Mouse (Mus musculus) leukemia stem cell, adult 10-12 weeks (primary cell): Measurements from ENCODE around the gene Vmn1r70. TPM values are rescaled to one million over a fixed set of nuclear protein-coding genes. Genes with fewer than 3 reads are reported as not detected.

Experiments
- polyA plus RNA-seq: library from polyadenylated mRNA; stranded (reverse); fragments of >175 nt; gene quantifications from 2 replicates; pipeline ENCODE4 v1.2.3, GENCODE M21; 2012; ENCODE audit warnings: low replicate concordance

Vmn1r70 gene
- polyA plus RNA-seq: not detected in 2 replicates

DNA sequence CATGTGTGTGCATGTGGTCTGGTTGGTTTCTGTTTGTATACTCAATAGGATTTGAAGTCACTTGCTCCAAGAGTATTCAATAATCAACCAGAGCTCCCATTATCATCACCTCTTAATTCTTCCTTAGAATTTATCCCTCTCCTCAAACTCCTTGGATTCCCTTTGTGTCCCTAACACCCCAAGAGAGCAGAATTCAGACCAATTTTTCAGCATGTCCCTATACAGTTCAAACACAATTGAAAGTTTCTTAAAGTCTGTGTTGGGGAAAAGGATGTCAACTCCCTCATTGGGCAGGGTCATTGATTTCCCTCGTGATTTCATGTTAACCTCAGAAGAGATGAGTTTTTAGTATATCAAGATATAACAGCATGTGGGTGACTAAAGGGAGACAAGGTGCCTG lies at the start of gene Vmn1r70:
TSS of gene Vmn1r70 (plus strand) at position 301 of the 400 bp plus-strand sequence.

DNA sequence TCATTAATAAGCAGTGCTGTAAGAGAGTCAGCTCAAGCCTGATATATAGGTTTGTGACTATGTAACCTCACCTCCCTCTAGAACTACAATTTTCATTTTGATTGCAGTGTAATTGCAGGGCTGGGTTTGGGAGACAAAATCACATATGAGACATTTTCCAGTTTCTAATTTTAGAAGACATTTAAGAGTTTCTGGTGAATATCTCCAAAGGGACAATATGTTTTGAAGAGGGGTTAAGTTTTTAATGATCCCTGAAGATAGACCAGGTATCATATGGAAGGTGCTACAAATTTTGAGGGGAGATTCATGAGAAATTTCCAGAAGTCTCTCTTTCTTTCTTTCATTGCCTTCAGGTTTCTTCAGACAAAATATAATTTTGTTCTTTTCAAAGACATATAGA lies 17.8 kb upstream of the Vmn1r70 start, which contains the start of gene Vmn1r69:
TSS of gene Vmn1r69 (minus strand) at position 101 of the 400 bp plus-strand sequence.

Other genes starting within 250 kb of the Vmn1r70 start
- not detected in 2 replicates for gene Vmn1r67, start 188.2 kb upstream of the Vmn1r70 start, polyA plus RNA-seq
- gene Zik1, start 136.1 kb upstream of the Vmn1r70 start, polyA plus RNA-seq: not detected in 2 replicates
- 0.25 TPM in 1 of 2 replicates, not detected in the other for gene Vmn1r68, start 73.0 kb upstream of the Vmn1r70 start, polyA plus RNA-seq
- gene Vmn1r69, start 17.9 kb upstream of the Vmn1r70 start, polyA plus RNA-seq: not detected in 2 replicates
- not detected in 2 replicates for gene Nlrp4b, start 56.3 kb downstream of the Vmn1r70 start, polyA plus RNA-seq
- gene Vmn1r71, start 122.8 kb downstream of the Vmn1r70 start, polyA plus RNA-seq: not detected in 2 replicates